ENCODE assay signal across 8 mouse cellular contexts in genomic region chr16:20715161-20715560, GRCm38 (mm10). TPM values are rescaled to one million over a fixed set of nuclear protein-coding genes. Genes with fewer than 3 reads are reported as not detected.
DNase-seq lines count a peak whose midpoint lies in the region; ATAC-seq lines count a peak whose summit lies in the region.

No protein-coding gene starts in this region.

- 47% methylated on average over 2 of the region's 2 CpGs for WGBS in neural tube, embryonic 11.5 days
- 60% methylated on average over 2 of the region's 2 CpGs for WGBS in liver, embryonic 12.5 days (ENCODE audit: insufficient replicate concordance)

- peak overlapping the region; percentile 93 for H3K4me2 ChIP-seq in neural tube, embryonic 11.5 days (ENCODE audit: low read depth)
- peak overlapping the region; percentile 97 for H3K4me2 ChIP-seq in liver, embryonic 12.5 days

- ATAC-seq in neural tube, embryonic 11.5 days (ENCODE audit: insufficient read depth, low FRiP score, low TSS enrichment), result no peak
- ATAC-seq in liver, embryonic 12.5 days, result no peak
- ATAC-seq in inflammation-experienced regulatory T-cells, adult 6 months, result no peak

- H3K9me3 ChIP-seq in neural tube, embryonic 11.5 days (ENCODE audit: control insufficient read depth, low read length), result no peaks in the 10 kb centered on the region
- no peaks in the 10 kb centered on the region for H3K9me3 ChIP-seq in liver, embryonic 12.5 days (replicated peaks)

- peak; percentile 30 for DNase-seq in cerebellum, adult 8-10 months
- DNase-seq in cerebellum, postnatal 36 days, result no peak
- DNase-seq in neural tube, embryonic 11.5 days (ENCODE audit: low spot score), result no peak
- no peak for DNase-seq in neural tube, embryonic 10.5 days (ENCODE audit: extremely low spot score, low spot score)
- DNase-seq in embryo, embryonic 10 days (ENCODE audit: low spot score), result no peak
- DNase-seq in urinary bladder, adult 2 months (ENCODE audit: low spot score), result no peak

- H3K4me1 ChIP-seq in neural tube, embryonic 11.5 days (ENCODE audit: control insufficient read depth, insufficient read depth, low read length), result peaks cover 30% of the 10 kb centered on the region
- H3K4me1 ChIP-seq in liver, embryonic 12.5 days, result peaks cover 77% of the 10 kb centered on the region

- H3K27me3 ChIP-seq in neural tube, embryonic 11.5 days (ENCODE audit: control insufficient read depth, insufficient read depth, low read length), result no peaks in the 10 kb centered on the region
- H3K27me3 ChIP-seq in liver, embryonic 12.5 days (replicated peaks), result no peaks in the 10 kb centered on the region

- H3K27ac ChIP-seq in neural tube, embryonic 11.5 days (ENCODE audit: low read depth, low read length), result no peak overlapping the region
- peak overlapping the region; percentile 91 for H3K27ac ChIP-seq in liver, embryonic 12.5 days

- peak overlapping the region; percentile 82 for H3K9ac ChIP-seq in neural tube, embryonic 11.5 days (ENCODE audit: low read length)
- H3K9ac ChIP-seq in liver, embryonic 12.5 days, result peak overlapping the region; percentile 84

- peaks cover 6% of the 10 kb centered on the region for H3K36me3 ChIP-seq in neural tube, embryonic 11.5 days (ENCODE audit: control insufficient read depth, insufficient read depth, low read length)
- H3K36me3 ChIP-seq in liver, embryonic 12.5 days, result peaks cover 41% of the 10 kb centered on the region

- peak overlapping the region; percentile 63 for H3K4me3 ChIP-seq in neural tube, embryonic 11.5 days (ENCODE audit: low read depth, low read length)
- peak overlapping the region; percentile 74 for H3K4me3 ChIP-seq in liver, embryonic 12.5 days

RNA-seq across cellular contexts. Expression of gene Polr2h, which starts 2.3 kb away (rescaled TPM):
- 121 and 125 TPM in 2 replicates for polyA plus RNA-seq in neural tube, embryonic 11.5 days (2014; fragmentation: Nextera tagmentation; extraction: Ambion mirVana)
- 66.1 and 68.4 TPM in 2 replicates for polyA plus RNA-seq in liver, embryonic 12.5 days (2016; fragmentation: Nextera tagmentation; extraction: Ambion mirVana)
- 10 to 100 TPM; 63.1 to 71.1 (median 64.1) TPM for polyA plus RNA-seq in inflammation-experienced regulatory T-cells, adult 6 months (2017; shearing (Covaris generic))
- 36.3 and 40.9 TPM in 2 replicates for polyA plus RNA-seq in urinary bladder, adult 2 months (2012; rRNA removed)

RNA-seq across cellular contexts. Expression of gene Clcn2, which starts 2.4 kb away (rescaled TPM):
- 22.0 and 26.4 TPM in 2 replicates for polyA plus RNA-seq in neural tube, embryonic 11.5 days (2014; fragmentation: Nextera tagmentation; extraction: Ambion mirVana)
- polyA plus RNA-seq in liver, embryonic 12.5 days (2016; fragmentation: Nextera tagmentation; extraction: Ambion mirVana), result 14.0 and 14.5 TPM in 2 replicates
- polyA plus RNA-seq in inflammation-experienced regulatory T-cells, adult 6 months (2017; shearing (Covaris generic)), result 1 to 10 TPM in 1 of 3 experiments, under 1 TPM in 2; 0.48 to 1.2 (median 0.79) TPM
- 12.8 and 14.0 TPM in 2 replicates for polyA plus RNA-seq in urinary bladder, adult 2 months (2012; rRNA removed)

RNA-seq across cellular contexts. Expression of gene Chrd, which starts 17.8 kb away (rescaled TPM):
- 3.7 and 5.2 TPM in 2 replicates for polyA plus RNA-seq in neural tube, embryonic 11.5 days (2014; fragmentation: Nextera tagmentation; extraction: Ambion mirVana)
- polyA plus RNA-seq in liver, embryonic 12.5 days (2016; fragmentation: Nextera tagmentation; extraction: Ambion mirVana), result 0.54 and 0.96 TPM in 2 replicates
- polyA plus RNA-seq in inflammation-experienced regulatory T-cells, adult 6 months (2017; shearing (Covaris generic)), result not detected
- 18.1 and 18.5 TPM in 2 replicates for polyA plus RNA-seq in urinary bladder, adult 2 months (2012; rRNA removed)

RNA-seq across cellular contexts. Expression of gene Thpo, which starts 19.1 kb away (rescaled TPM):
- 0.55 and 1.0 TPM in 2 replicates for polyA plus RNA-seq in neural tube, embryonic 11.5 days (2014; fragmentation: Nextera tagmentation; extraction: Ambion mirVana)
- 2.7 and 2.8 TPM in 2 replicates for polyA plus RNA-seq in liver, embryonic 12.5 days (2016; fragmentation: Nextera tagmentation; extraction: Ambion mirVana)
- not detected for polyA plus RNA-seq in inflammation-experienced regulatory T-cells, adult 6 months (2017; shearing (Covaris generic))
- 3.0 and 3.4 TPM in 2 replicates for polyA plus RNA-seq in urinary bladder, adult 2 months (2012; rRNA removed)

RNA-seq across cellular contexts. Expression of gene Fam131a, which starts 22.1 kb away (rescaled TPM):
- polyA plus RNA-seq in neural tube, embryonic 11.5 days (2014; fragmentation: Nextera tagmentation; extraction: Ambion mirVana), result 11.6 and 17.8 TPM in 2 replicates
- 2.1 and 2.6 TPM in 2 replicates for polyA plus RNA-seq in liver, embryonic 12.5 days (2016; fragmentation: Nextera tagmentation; extraction: Ambion mirVana)
- under 1 TPM; 0.30 to 0.78 (median 0.59) TPM for polyA plus RNA-seq in inflammation-experienced regulatory T-cells, adult 6 months (2017; shearing (Covaris generic))
- 14.4 and 18.1 TPM in 2 replicates for polyA plus RNA-seq in urinary bladder, adult 2 months (2012; rRNA removed)
